Mouse (Mus musculus): ENCODE measurements around the gene Htra1. TPM values are rescaled to one million over a fixed set of nuclear protein-coding genes. Genes with fewer than 3 reads are reported as not detected.

Htra1 gene
- polyA plus RNA-seq (2017; shearing (Covaris generic)), result not detected

DNA sequence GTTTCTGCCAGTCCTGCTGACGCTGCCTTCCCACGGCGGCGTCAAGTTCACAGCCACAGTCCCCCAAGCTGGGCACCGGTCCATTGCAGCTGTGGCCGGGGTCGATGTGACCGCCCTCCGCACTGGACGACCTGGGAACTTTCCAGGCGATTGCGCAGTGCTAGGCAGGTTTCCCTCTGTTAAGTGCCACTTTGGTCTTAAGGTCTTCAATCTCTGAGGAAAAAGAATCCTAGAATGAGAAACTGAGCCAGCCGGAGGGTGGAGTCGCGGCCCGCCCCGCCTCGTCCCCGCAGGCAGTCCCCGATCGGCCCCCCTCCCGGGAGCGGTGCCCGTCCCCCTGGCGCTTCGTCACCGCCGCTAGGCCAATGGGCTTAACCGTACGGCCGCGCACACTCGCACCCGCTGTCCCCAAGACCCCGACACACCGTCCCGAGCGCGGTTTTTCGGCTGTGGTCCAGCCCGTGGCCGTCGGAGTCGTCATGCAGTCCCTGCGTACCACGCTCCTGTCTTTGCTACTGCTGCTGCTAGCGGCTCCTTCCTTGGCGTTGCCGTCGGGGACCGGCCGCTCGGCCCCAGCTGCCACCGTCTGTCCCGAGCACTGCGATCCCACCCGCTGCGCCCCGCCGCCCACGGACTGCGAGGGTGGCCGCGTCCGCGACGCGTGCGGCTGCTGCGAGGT lies at the start of gene Htra1:
Gene Htra1, plus strand, starts transcription at position 319 of the 679 bp plus-strand sequence.

GRCm38 (mm10) chr7:131031755-131032154 lies 95.8 kb downstream of the Htra1 start, which contains the start of gene Dmbt1:
Gene Dmbt1, plus strand, starts transcription at chr7:131032053.

Other genes starting within 250 kb of the Htra1 start
- gene Btbd16, start 162.0 kb upstream of the Htra1 start, polyA plus RNA-seq (2017; shearing (Covaris generic)), result 0.60 TPM
- 43.8 TPM for gene Plekha1, start 70.4 kb upstream of the Htra1 start, polyA plus RNA-seq (2017; shearing (Covaris generic))
- gene Dmbt1, start 95.9 kb downstream of the Htra1 start, polyA plus RNA-seq (2017; shearing (Covaris generic)), result 0.06 TPM
- gene 4933402N03Rik, start 210.2 kb downstream of the Htra1 start, polyA plus RNA-seq (2017; shearing (Covaris generic)), result not detected
- not detected for gene 5430419D17Rik, start 238.3 kb downstream of the Htra1 start, polyA plus RNA-seq (2017; shearing (Covaris generic))

Data from effector memory CD4-positive, alpha-beta T cell, adult 5 months (primary cell).